Mouse (Mus musculus): ENCODE results near the gene Wfdc2. TPM values are rescaled to one million over a fixed set of nuclear protein-coding genes. Genes with fewer than 3 reads are reported as not detected.

Wfdc2 gene
- 0.76 and 1.4 TPM in 2 replicates for polyA plus RNA-seq (2014; fragmentation: Nextera tagmentation; extraction: Ambion mirVana)

DNA sequence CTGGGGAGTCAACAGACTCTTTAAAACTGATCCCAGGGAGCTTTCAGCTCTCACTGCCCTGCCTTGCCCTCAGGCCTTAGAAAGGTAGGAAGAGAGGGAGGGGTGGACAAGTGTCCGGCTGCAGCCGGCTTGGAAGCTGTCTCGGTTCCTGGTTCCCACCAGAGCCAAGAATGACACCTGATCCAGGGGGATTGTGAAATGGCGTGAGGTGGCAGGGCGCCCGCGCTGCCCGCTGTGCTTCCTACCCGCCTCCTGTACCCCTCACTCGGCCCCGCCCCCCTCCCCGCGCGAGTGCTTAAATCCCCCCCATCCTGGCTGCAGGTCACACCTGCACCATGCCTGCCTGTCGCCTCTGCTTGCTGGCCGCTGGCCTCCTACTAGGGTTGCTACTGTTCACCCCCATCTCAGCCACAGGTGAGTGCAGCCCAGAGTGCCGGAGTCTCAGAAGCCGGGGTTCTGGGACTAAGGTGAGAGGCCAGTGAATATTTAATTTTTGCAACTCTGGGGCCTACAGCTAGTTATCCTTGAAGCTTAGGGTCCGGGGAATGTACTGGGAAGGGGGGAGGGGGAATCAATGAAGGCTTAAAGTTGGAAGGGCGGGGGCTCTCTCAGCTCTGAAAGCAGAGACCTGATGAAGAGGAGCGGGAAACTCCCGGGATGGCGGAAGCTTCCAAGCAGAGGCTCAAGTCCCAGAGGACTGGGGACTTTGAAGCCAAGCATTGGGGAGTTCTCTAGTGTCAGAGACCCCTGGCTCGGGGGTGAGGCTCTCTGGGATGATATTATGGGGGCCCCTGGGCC, at the start of gene Wfdc2:
TSS of gene Wfdc2 (plus strand) at position 23 of the 798 bp plus-strand sequence.
- Histone ChIP-seq H3K4me1 (ENCODE audit: control insufficient read depth, insufficient read depth, low read length) (0 out of 2 replicates have a peak, but pooled peaks cover 6% of the 10 kb centered on the region), H3K4me2 (ENCODE audit: low read depth, low read length) (peak within 1 kb of the TSS; percentile 87), H3K36me3 (ENCODE audit: control insufficient read depth, insufficient read depth, low read length) (no peaks in the 10 kb centered on the region), H3K27me3 (ENCODE audit: control insufficient read depth, insufficient read depth, low read length) (peaks cover 9% of the 10 kb centered on the region; the same call in 1 of the 2 replicates), H3K9me3 (ENCODE audit: control insufficient read depth, low read length) (no peaks in the 10 kb centered on the region), H3K27ac (ENCODE audit: low read depth, low read length) (no peak within 1 kb of the TSS), H3K9ac (replicated peaks; ENCODE audit: low read depth, low read length) (peak within 1 kb of the TSS; percentile 46), H3K4me3 (ENCODE audit: low read depth, low read length) (peak within 1 kb of the TSS; percentile 36)
- peak; percentile 17; the same call in 1 of the 2 replicates for ATAC-seq (ENCODE audit: low read depth)
- 4% methylated on average over 24 of the region's 24 CpGs for WGBS

DNA sequence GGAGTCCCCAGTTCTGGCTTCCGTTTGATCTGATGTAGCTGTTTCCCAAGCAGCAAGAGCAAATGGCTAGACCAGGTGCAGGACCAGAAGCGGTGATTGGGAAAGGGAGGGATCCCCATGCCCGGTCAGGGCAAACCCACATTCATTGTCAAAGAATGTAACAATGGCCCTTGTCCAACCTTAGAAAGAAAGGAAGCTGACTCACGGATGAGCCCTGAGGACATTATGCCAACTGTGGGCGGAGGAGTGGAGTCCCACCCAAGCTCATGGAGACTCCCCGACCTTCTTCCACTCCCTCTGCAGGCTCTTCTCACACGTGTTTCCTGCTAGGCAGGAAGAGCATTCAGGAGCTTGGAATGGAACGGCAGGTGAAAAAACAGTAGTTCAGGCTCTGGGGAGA, 48.8 kb upstream of the Wfdc2 start:
- Histone ChIP-seq H3K4me2 (ENCODE audit: low read depth, low read length) (no peak overlapping the region), H3K4me3 (ENCODE audit: low read depth, low read length) (no peak overlapping the region), H3K27ac (ENCODE audit: low read depth, low read length) (no peak overlapping the region), H3K9me3 (ENCODE audit: control insufficient read depth, low read length) (no peaks in the 10 kb centered on the region), H3K36me3 (ENCODE audit: control insufficient read depth, insufficient read depth, low read length) (no peaks in the 10 kb centered on the region), H3K9ac (replicated peaks; ENCODE audit: low read depth, low read length) (no peak overlapping the region), H3K27me3 (ENCODE audit: control insufficient read depth, insufficient read depth, low read length) (no peaks in the 10 kb centered on the region), H3K4me1 (ENCODE audit: control insufficient read depth, insufficient read depth, low read length) (no peaks in the 10 kb centered on the region)
- no peak for ATAC-seq (ENCODE audit: low read depth)
- WGBS: 74% methylated on average over 8 of the region's 8 CpGs

DNA sequence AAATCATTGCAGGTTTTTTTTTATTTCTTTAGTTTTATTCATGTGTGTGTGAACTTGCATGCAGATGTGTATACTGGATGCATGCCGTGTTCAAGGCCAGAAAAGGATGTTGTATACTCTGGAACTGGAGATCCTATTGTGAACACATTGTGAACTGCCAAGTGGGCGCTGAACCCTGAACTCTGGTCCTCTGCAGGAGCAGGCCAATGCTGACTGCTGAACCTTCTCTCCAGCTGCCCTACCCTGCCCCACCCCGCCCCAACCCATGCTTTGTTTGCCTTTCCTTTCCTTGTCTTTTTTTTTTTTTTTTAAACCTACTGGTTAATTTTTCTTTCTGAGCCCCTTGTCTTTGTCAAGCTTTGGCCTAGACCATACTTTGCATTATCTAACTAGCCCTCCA, 47.3 kb upstream of the Wfdc2 start:
- Histone ChIP-seq H3K36me3 (ENCODE audit: control insufficient read depth, insufficient read depth, low read length) (no peaks in the 10 kb centered on the region), H3K9me3 (ENCODE audit: control insufficient read depth, low read length) (no peaks in the 10 kb centered on the region), H3K9ac (replicated peaks; ENCODE audit: low read depth, low read length) (no peak overlapping the region), H3K27me3 (ENCODE audit: control insufficient read depth, insufficient read depth, low read length) (no peaks in the 10 kb centered on the region), H3K4me3 (ENCODE audit: low read depth, low read length) (no peak overlapping the region), H3K27ac (ENCODE audit: low read depth, low read length) (no peak overlapping the region), H3K4me1 (ENCODE audit: control insufficient read depth, insufficient read depth, low read length) (no peaks in the 10 kb centered on the region), H3K4me2 (ENCODE audit: low read depth, low read length) (no peak overlapping the region)
- ATAC-seq (ENCODE audit: low read depth): no peak
- WGBS: 79% methylated on average over 3 of the region's 3 CpGs

DNA sequence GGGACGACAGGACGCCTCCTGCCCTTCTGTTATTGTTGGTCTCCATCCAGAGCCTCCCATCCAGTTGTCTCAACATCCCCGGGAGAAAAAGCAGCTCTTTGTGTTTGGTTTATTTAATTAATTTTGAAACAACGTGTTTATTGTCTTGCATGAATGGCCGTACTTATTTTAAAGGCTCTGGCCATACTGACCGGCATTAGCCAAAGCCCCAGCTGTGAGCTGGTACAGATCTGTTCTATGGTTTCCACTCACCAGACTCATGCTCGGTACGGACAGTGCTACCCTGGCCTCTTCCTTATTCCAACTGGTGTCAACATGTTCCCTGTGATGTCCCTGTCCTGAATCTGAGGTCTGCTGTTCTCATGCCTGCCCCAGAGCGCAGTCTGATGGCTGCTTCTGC, 46.3 kb upstream of the Wfdc2 start:
- ATAC-seq (ENCODE audit: low read depth): no peak
- Histone ChIP-seq H3K27me3 (ENCODE audit: control insufficient read depth, insufficient read depth, low read length) (no peaks in the 10 kb centered on the region), H3K36me3 (ENCODE audit: control insufficient read depth, insufficient read depth, low read length) (no peaks in the 10 kb centered on the region), H3K4me2 (ENCODE audit: low read depth, low read length) (no peak overlapping the region), H3K4me1 (ENCODE audit: control insufficient read depth, insufficient read depth, low read length) (no peaks in the 10 kb centered on the region), H3K27ac (ENCODE audit: low read depth, low read length) (no peak overlapping the region), H3K9ac (replicated peaks; ENCODE audit: low read depth, low read length) (no peak overlapping the region), H3K9me3 (ENCODE audit: control insufficient read depth, low read length) (no peaks in the 10 kb centered on the region), H3K4me3 (ENCODE audit: low read depth, low read length) (no peak overlapping the region)
- 69% methylated on average over 9 of the region's 9 CpGs for WGBS

DNA sequence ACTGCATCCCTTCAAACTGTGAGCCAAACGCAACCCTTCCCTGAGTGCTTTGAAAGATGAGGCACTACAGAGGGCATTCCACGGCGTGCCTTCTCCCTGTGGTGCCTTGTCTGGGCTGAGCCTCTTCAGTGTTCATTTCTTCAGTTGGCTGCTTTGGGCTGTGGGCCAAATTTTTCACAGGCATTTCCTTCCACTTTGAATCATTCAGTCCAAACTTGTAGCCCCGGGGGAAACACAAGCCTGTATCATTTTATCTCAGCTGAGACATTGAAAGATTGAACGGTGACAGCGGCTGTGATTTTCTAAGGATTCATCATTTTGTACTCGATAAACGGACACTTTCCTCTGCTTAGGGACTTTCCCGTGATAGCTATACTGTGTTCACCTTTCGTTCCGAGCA, 45.6 kb upstream of the Wfdc2 start:
- ATAC-seq (ENCODE audit: low read depth): no peak

DNA sequence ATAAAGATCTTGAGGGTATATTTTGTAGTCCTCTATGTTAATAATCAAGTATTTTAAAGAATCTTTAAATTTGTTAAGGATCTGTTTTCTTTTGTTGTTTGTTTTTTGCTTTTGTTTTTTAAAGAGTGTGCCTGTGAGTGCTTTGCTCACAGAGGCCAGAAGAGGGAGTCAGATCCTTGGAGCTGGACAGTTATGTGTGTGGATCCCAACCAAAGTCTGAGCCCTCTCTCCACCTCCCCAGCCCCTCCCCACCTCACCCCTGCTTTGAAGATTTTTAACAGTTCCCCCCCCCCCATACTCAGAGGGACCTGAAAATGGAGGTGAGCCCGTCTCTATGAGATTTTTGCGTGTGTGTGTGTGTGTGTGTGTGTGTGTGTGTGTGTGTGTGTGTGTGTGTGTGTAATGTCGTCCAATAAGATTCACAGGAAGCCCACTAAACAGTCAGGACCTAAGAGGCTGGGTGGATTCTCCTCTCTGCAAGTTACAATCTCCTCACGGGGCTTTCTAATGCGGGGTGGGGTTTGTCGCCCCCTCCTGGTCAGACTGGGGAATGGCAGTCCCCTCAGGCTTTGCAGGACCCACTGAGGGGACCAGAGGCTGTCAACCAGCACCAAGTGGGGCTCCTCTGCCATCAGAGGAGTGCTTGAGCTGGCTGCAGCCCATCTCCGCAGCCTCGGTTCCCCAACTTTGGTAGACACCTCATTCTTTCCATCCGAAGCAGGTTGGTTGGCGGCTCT, 44.6 kb upstream of the Wfdc2 start:
- Histone ChIP-seq H3K9ac (replicated peaks; ENCODE audit: low read depth, low read length) (no peak overlapping the region), H3K4me1 (ENCODE audit: control insufficient read depth, insufficient read depth, low read length) (no peaks in the 10 kb centered on the region), H3K4me2 (ENCODE audit: low read depth, low read length) (no peak overlapping the region), H3K36me3 (ENCODE audit: control insufficient read depth, insufficient read depth, low read length) (no peaks in the 10 kb centered on the region), H3K4me3 (ENCODE audit: low read depth, low read length) (no peak overlapping the region), H3K27me3 (ENCODE audit: control insufficient read depth, insufficient read depth, low read length) (no peaks in the 10 kb centered on the region), H3K27ac (ENCODE audit: low read depth, low read length) (no peak overlapping the region), H3K9me3 (ENCODE audit: control insufficient read depth, low read length) (no peaks in the 10 kb centered on the region)
- WGBS: 43% methylated on average over 8 of the region's 10 CpGs
- ATAC-seq (ENCODE audit: low read depth): no peak

More for the DNA sequence above, 45.6 kb upstream of the Wfdc2 start:
- Histone ChIP-seq H3K4me2 (ENCODE audit: low read depth, low read length) (no peak overlapping the region), H3K27ac (ENCODE audit: low read depth, low read length) (no peak overlapping the region), H3K9me3 (ENCODE audit: control insufficient read depth, low read length) (no peaks in the 10 kb centered on the region), H3K4me3 (ENCODE audit: low read depth, low read length) (no peak overlapping the region), H3K27me3 (ENCODE audit: control insufficient read depth, insufficient read depth, low read length) (no peaks in the 10 kb centered on the region), H3K4me1 (ENCODE audit: control insufficient read depth, insufficient read depth, low read length) (no peaks in the 10 kb centered on the region), H3K36me3 (ENCODE audit: control insufficient read depth, insufficient read depth, low read length) (no peaks in the 10 kb centered on the region), H3K9ac (replicated peaks; ENCODE audit: low read depth, low read length) (no peak overlapping the region)
- WGBS: 88% methylated on average over 11 of the region's 11 CpGs

DNA sequence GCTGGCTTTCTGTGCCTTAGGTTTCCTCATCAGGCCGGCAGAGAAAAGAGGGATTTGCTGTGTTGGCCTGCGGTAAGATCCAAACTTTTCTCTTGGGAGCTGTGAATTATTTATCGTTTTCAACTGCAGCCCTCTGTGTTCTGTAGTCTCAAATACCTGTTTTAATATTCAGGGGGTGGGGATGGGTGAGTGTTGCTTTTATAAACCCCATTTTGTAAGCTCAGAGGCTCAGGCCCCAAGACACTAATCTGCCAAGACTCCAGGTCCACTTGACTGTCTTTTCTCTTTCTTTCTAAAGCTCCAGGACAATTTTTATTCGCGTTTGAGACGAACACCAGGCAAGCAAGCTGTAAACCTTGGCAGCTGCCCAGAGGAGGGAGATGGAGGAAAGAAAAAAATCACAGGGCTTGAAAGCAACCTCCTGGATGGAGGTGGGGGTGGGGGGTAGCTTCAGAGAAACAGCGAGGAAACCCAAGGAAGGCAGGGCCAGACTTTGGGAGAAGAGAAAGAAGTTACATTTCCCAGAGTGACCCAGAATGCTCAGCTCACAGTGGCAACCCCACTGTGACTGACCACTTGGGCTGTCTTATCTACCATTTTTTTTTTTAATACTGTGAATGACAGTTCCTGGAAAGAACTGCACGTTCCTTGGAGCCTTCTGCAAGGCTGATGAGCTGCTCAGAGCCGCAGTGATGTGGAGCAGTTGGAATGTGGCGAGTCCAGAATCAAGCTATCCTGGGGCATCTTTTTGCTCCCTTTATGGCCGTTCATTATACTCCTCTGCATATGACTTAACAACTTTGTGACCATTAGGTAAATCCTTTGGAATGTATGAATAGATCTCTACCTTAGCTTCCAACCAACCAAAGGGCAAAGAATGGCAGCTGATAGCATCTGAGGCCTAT, 43.7 kb upstream of the Wfdc2 start:
- WGBS: 58% methylated on average over 11 of the region's 11 CpGs
- Histone ChIP-seq H3K27me3 (ENCODE audit: control insufficient read depth, insufficient read depth, low read length) (no peaks in the 10 kb centered on the region), H3K4me1 (ENCODE audit: control insufficient read depth, insufficient read depth, low read length) (no peaks in the 10 kb centered on the region), H3K9me3 (ENCODE audit: control insufficient read depth, low read length) (no peaks in the 10 kb centered on the region), H3K27ac (ENCODE audit: low read depth, low read length) (no peak overlapping the region), H3K9ac (replicated peaks; ENCODE audit: low read depth, low read length) (no peak overlapping the region), H3K36me3 (ENCODE audit: control insufficient read depth, insufficient read depth, low read length) (no peaks in the 10 kb centered on the region), H3K4me3 (ENCODE audit: low read depth, low read length) (no peak overlapping the region), H3K4me2 (ENCODE audit: low read depth, low read length) (no peak overlapping the region)
- ATAC-seq (ENCODE audit: low read depth): no peak

DNA sequence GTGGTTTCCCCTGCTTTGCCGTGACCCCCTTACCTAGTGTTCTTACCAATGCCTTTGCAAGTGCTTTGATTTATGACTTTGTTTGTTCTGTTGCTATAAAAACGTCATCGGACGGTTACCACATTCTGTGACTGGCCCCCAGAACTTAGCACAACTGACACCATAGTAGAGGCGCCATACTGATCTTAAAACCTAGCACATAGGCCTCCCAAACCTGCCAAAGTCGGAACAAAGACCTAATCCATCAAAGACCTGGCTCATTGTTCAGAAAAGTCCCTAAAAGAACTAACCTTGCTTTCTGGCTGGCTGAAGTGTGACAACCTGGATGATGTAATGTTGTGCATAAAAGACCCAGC, 43.1 kb upstream of the Wfdc2 start:
- H3K9ac ChIP-seq (replicated peaks; ENCODE audit: low read depth, low read length): no peak overlapping the region
- no peak for ATAC-seq (ENCODE audit: low read depth)
- H3K27ac ChIP-seq (ENCODE audit: low read depth, low read length): no peak overlapping the region
- no peaks in the 10 kb centered on the region for H3K4me1 ChIP-seq (ENCODE audit: control insufficient read depth, insufficient read depth, low read length)
- H3K27me3 ChIP-seq (ENCODE audit: control insufficient read depth, insufficient read depth, low read length): no peaks in the 10 kb centered on the region
- H3K4me3 ChIP-seq (ENCODE audit: low read depth, low read length): no peak overlapping the region
- 48% methylated on average over 6 of the region's 6 CpGs for WGBS
- no peaks in the 10 kb centered on the region for H3K36me3 ChIP-seq (ENCODE audit: control insufficient read depth, insufficient read depth, low read length)
- H3K9me3 ChIP-seq (ENCODE audit: control insufficient read depth, low read length): no peaks in the 10 kb centered on the region
- H3K4me2 ChIP-seq (ENCODE audit: low read depth, low read length): no peak overlapping the region

Data from neural tube, embryonic 14.5 days (tissue).